Mouse (Mus musculus) liver, embryonic 12.5 days (tissue): Measurements from ENCODE around the gene Alg5. TPM values are rescaled to one million over a fixed set of nuclear protein-coding genes. Genes with fewer than 3 reads are reported as not detected.
"Not testable (repeated sequence)": the region's sequence is repeated elsewhere in the genome, so short reads cannot be mapped to it uniquely, and the experiment has no call there.

Experiments used
- ATAC-seq: fragments of 200-750 bp; cut with Nextera tagmentation; 2 replicates; pipeline ENCODE4 v1.8.0; 2017; ENCODE audit warnings: moderate number of reproducible peaks, mild to moderate bottlenecking, moderate library complexity
- H3K27ac ChIP-seq: fragments of 300-500 bp; sonication (generic); 2 replicates; pipeline ENCODE4 v1.5.1; 2016; ENCODE audit warnings: mild to moderate bottlenecking
- H3K27me3 ChIP-seq: fragments of 300-500 bp; sonication (generic); replicated peaks from 2 replicates; pipeline ENCODE4 v1.6.1; 2016; ENCODE audit warnings: mild to moderate bottlenecking, moderate library complexity
- H3K36me3 ChIP-seq: fragments of 300-500 bp; sonication (generic); 2 replicates; pipeline ENCODE4 v1.6.1; 2016; ENCODE audit warnings: mild to moderate bottlenecking, moderate library complexity
- H3K4me1 ChIP-seq: fragments of 300-500 bp; sonication (generic); 2 replicates; pipeline ENCODE4 v1.6.1; 2016
- H3K4me2 ChIP-seq: fragments of 300-500 bp; sonication (generic); 2 replicates; pipeline ENCODE4 v1.6.1; 2016; ENCODE audit warnings: mild to moderate bottlenecking, moderate library complexity
- H3K4me3 ChIP-seq: fragments of 300-500 bp; sonication (generic); 2 replicates; pipeline ENCODE4 v1.5.1; 2016; ENCODE audit warnings: mild to moderate bottlenecking, moderate library complexity
- H3K9ac ChIP-seq: fragments of 300-500 bp; sonication (generic); 2 replicates; pipeline ENCODE4 v1.6.1; 2016; ENCODE audit warnings: mild to moderate bottlenecking, moderate library complexity
- H3K9me3 ChIP-seq: fragments of 300-500 bp; sonication (generic); replicated peaks from 2 replicates; pipeline ENCODE4 v1.6.1; 2016; ENCODE audit warnings: mild to moderate bottlenecking, moderate library complexity
- WGBS: fragments of 180-500 bp; shearing (Covaris S2); methylation state at CpG from one replicate; pipeline ENCODE4 v1.1.7; 2016; ENCODE audit not compliant: insufficient replicate concordance; 5-methylcytosine and 5-hydroxymethylcytosine counted together
- polyA plus RNA-seq: library from polyadenylated mRNA; unstranded; fragments of >200 nt; fragmentation: Nextera tagmentation; extraction: Ambion mirVana; gene quantifications from 2 replicates; pipeline ENCODE4 v1.2.1, GENCODE M21; 2016

Gene Alg5
- polyA plus RNA-seq: 31.2 and 33.7 TPM in 2 replicates

GRCm38 (mm10) chr3:54735247-54736046 is at the start of gene Alg5, which contains the start of gene Exosc8:
Gene Alg5, plus strand, starts transcription at chr3:54735539.
Gene Exosc8, minus strand, starts transcription at chr3:54735393.
- Histone ChIP-seq H3K4me2 (peak within 1 kb of the TSS; percentile 92), H3K4me1 (peaks cover 37% of the 10 kb centered on the region), H3K9me3 (no peaks in the 10 kb centered on the region), H3K4me3 (peak within 1 kb of the TSS; percentile 92), H3K27me3 (no peaks in the 10 kb centered on the region), H3K9ac (peak within 1 kb of the TSS; percentile 88), H3K36me3 (peaks cover 58% of the 10 kb centered on the region), H3K27ac (peak within 1 kb of the TSS; percentile 99)
- under 1% methylated on average over 56 of the region's 65 CpGs for WGBS
- peak; percentile 86 for ATAC-seq

DNA sequence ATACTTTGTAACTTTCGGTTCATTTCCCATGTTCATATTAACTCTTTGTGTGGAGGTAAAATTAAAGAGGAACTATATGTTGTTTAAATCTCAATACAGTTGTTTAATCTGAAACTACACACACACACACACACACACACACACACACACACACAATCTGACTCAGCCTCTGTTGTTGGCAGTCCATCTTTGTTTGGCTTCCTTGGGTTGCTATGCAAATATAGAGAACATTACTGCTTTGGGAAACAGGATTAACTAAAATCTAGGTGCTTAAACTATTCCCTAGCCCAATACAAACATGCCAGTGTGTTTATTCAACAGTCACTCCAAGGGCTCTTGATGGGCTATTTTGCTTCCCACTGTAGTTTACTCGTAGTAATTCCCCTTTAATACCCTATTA is 48.1 kb upstream of the Alg5 start:
- no peak overlapping the region for H3K4me2 ChIP-seq
- H3K36me3 ChIP-seq: no peaks in the 10 kb centered on the region
- H3K4me3 ChIP-seq: no peak overlapping the region
- WGBS: 65% methylated on average over 2 of the region's 2 CpGs
- peaks cover 13% of the 10 kb centered on the region; the same call in 1 of the 2 replicates for H3K4me1 ChIP-seq
- ATAC-seq: no peak
- H3K9ac ChIP-seq: no peak overlapping the region
- H3K27ac ChIP-seq: no peak overlapping the region
- H3K9me3 ChIP-seq: no peaks in the 10 kb centered on the region
- H3K27me3 ChIP-seq: no peaks in the 10 kb centered on the region

DNA sequence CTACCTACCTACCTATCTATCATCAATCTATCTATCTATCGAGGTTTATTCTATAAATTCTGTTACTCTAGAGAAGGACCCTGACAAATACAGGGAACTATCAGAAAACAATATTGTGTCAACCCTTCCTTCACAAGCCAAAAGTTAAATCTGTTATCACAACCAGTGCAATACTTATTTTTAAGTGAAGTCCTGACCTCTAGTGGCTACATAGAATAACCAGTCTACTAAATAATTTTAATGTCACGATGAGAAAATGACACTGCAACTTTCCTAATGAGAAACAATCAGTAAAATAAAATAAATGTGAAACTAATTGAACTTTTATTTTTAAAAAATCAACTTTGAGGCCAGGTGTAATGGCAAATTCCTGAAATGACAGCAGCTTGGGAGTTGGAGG is 46.2 kb upstream of the Alg5 start:
- Histone ChIP-seq H3K27me3 (no peaks in the 10 kb centered on the region), H3K9ac (no peak overlapping the region), H3K4me1 (peaks cover 14% of the 10 kb centered on the region; the same call in 1 of the 2 replicates), H3K27ac (no peak overlapping the region), H3K36me3 (no peaks in the 10 kb centered on the region), H3K4me2 (no peak overlapping the region), H3K4me3 (no peak overlapping the region), H3K9me3 (no peaks in the 10 kb centered on the region)
- WGBS: 40% methylated on average over 2 of the region's 2 CpGs
- ATAC-seq: no peak

DNA sequence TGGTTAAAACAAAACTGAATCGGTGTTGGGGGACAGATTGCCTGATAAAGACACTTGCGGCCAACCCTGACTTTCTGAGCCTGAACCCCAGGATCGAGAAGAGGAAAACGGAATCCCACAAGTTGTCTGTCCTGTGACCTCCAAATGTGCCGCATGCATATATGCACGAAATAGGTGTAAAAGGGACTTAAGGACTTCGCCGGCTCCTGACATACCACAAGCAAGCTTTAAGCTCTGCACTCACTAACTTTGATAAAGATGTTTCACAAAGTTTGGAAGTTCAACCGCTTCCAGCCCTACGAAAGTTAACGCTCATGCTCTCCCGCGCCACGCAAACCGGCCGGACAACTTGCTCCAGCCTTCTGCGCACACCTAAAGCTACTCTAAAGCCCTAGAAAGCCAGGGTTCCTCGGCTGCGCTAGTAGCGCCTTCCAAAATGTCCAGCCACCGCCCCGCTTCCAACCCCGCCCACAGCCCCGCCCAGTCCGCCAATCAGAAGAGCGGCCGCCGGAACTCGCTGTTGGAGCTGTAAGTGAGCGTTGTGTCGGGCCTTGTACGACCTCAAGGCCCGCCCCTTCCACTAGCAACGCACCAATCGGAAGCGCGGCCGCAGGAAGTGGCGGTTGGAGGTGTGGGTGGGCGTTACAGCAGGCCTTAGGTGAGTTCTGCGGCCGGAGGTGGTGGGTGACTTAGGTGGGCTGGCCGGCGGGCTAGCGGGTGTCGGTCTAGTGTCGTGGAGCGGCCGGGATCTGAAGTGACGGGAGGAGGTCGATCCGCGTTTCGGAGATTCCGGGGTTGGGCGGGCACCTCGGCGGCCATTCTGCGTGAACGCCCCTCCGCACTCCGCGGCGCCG is 42.9 kb upstream of the Alg5 start, which contains the start of gene Supt20:
Supt20 (plus strand) TSS at position 606 of the 854 bp plus-strand sequence.
- no peaks in the 10 kb centered on the region for H3K27me3 ChIP-seq
- H3K36me3 ChIP-seq: peaks cover 29% of the 10 kb centered on the region
- peak within 1 kb of the TSS; percentile 77 for H3K4me3 ChIP-seq
- under 1% methylated on average over 65 of the region's 65 CpGs for WGBS
- H3K4me2 ChIP-seq: peak within 1 kb of the TSS; percentile 74
- no peaks in the 10 kb centered on the region for H3K9me3 ChIP-seq
- peak within 1 kb of the TSS; percentile 71 for H3K9ac ChIP-seq
- peak; percentile 99 for ATAC-seq
- peak within 1 kb of the TSS; percentile 90 for H3K27ac ChIP-seq
- peaks cover 30% of the 10 kb centered on the region for H3K4me1 ChIP-seq

- Histone ChIP-seq H3K9ac (peak overlapping the region; percentile 71), H3K4me2 (peak overlapping the region; percentile 73), H3K36me3 (peaks cover 35% of the 10 kb centered on the region), H3K4me1 (peaks cover 30% of the 10 kb centered on the region), H3K27ac (peak overlapping the region; percentile 90), H3K27me3 (no peaks in the 10 kb centered on the region), H3K4me3 (peak overlapping the region; percentile 77), H3K9me3 (no peaks in the 10 kb centered on the region)
- ATAC-seq: 0 out of 2 replicates have a peak, but pooled peaks have one; percentile 1
- WGBS: under 1% methylated on average over 8 of the region's 8 CpGs
Measured at GRCm38 (mm10) chr3:54693056-54693415, 42.3 kb upstream of the Alg5 start.

DNA sequence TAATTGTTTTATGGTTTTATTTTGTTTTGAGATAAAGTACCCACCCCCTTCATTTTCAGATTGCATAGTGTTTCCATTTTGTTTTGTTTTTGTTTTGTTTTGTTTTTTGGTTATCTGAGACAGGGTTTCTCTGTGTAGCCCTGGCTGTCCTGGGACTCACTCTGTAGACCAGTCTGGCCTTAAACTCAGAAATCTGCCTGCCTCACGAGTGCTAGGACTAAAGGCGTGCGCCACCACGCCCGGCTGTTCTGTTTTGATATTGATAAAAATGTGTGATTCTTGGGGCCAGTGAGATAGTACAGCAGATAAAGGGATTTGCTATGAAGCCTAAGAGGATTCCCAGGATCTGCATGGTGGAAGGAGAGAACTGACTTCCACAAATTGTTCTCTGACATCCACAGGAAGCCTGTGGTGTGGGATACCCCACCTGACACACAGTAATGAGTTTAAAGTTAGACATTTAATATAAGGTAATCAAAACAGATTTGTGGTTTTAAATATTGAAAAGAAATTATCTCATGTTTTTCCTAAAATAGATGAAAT is 35.5 kb upstream of the Alg5 start:
- 48% methylated on average over 5 of the region's 5 CpGs for WGBS
- no peaks in the 10 kb centered on the region for H3K27me3 ChIP-seq
- H3K36me3 ChIP-seq: peaks cover 87% of the 10 kb centered on the region
- H3K9ac ChIP-seq: no peak overlapping the region
- no peak overlapping the region for H3K4me2 ChIP-seq
- no peak overlapping the region for H3K27ac ChIP-seq
- H3K9me3 ChIP-seq: no peaks in the 10 kb centered on the region
- H3K4me1 ChIP-seq: peaks cover 21% of the 10 kb centered on the region
- no peak for ATAC-seq
- no peak overlapping the region for H3K4me3 ChIP-seq

GRCm38 (mm10) chr3:54704106-54704505 is 31.2 kb upstream of the Alg5 start:
- not testable (repeated sequence) for ATAC-seq, H3K4me3 ChIP-seq, H3K9ac ChIP-seq, H3K4me2 ChIP-seq, H3K27me3 ChIP-seq, H3K4me1 ChIP-seq, H3K27ac ChIP-seq, H3K9me3 ChIP-seq
- WGBS: 84% methylated on average over 8 of the region's 8 CpGs
- H3K36me3 ChIP-seq: peaks cover 89% of the 10 kb centered on the region

- WGBS: 77% methylated on average over 9 of the region's 9 CpGs
- Histone ChIP-seq H3K36me3 (peaks cover 88% of the 10 kb centered on the region), H3K9me3 (no peaks in the 10 kb centered on the region), H3K4me1 (no peaks in the 10 kb centered on the region), H3K4me2 (no peak overlapping the region), H3K27ac (no peak overlapping the region; the same call in 1 of the 2 replicates), H3K9ac (no peak overlapping the region), H3K4me3 (no peak overlapping the region), H3K27me3 (no peaks in the 10 kb centered on the region)
- ATAC-seq: no peak
Measured at GRCm38 (mm10) chr3:54708972-54709371, 26.4 kb upstream of the Alg5 start.

- no peak for ATAC-seq
- peaks cover 86% of the 10 kb centered on the region for H3K36me3 ChIP-seq
Measured at GRCm38 (mm10) chr3:54714253-54714652, 21.1 kb upstream of the Alg5 start, which contains the start of gene Gm21958. Gene Gm21958, minus strand, starts transcription at chr3:54714353.

DNA sequence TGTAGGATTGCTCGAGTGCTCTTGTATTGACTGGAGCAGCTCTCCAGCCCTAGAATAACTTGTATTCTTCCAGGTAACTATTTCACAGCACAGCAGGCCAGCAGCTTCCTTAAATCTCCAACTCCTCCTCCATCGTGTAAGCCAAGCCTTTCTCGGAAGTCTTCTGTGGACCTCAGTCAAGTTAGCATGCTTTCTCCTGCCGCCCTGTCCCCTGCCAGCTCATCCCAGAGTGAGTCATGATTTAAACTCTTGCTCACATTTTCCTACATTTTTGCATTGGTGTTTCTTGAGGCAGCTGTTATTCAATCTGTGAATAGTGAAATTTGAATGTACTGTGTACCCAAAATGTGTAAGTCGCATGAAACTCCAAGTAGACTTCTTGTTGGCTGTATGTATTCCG is 19.9 kb upstream of the Alg5 start:
- Histone ChIP-seq H3K9me3 (no peaks in the 10 kb centered on the region), H3K4me1 (no peaks in the 10 kb centered on the region), H3K4me2 (no peak overlapping the region), H3K36me3 (peaks cover 81% of the 10 kb centered on the region), H3K9ac (no peak overlapping the region), H3K27me3 (no peaks in the 10 kb centered on the region), H3K27ac (no peak overlapping the region), H3K4me3 (no peak overlapping the region)
- 86% methylated on average over 6 of the region's 6 CpGs for WGBS
- ATAC-seq: no peak

More at GRCm38 (mm10) chr3:54714253-54714652, 21.1 kb upstream of the Alg5 start, which contains the start of gene Gm21958:
- H3K27ac ChIP-seq: no peak within 1 kb of the TSS
- H3K4me1 ChIP-seq: no peaks in the 10 kb centered on the region
- H3K9ac ChIP-seq: no peak within 1 kb of the TSS
- H3K4me2 ChIP-seq: no peak within 1 kb of the TSS
- 81% methylated on average over 6 of the region's 6 CpGs for WGBS
- H3K27me3 ChIP-seq: no peaks in the 10 kb centered on the region
- H3K4me3 ChIP-seq: no peak within 1 kb of the TSS
- no peaks in the 10 kb centered on the region for H3K9me3 ChIP-seq

- no peaks in the 10 kb centered on the region for H3K9me3 ChIP-seq
- H3K27ac ChIP-seq: no peak overlapping the region
- WGBS: 86% methylated on average over 6 of the region's 6 CpGs
- no peak overlapping the region for H3K9ac ChIP-seq
- no peaks in the 10 kb centered on the region for H3K4me1 ChIP-seq
- no peaks in the 10 kb centered on the region for H3K27me3 ChIP-seq
- no peak overlapping the region for H3K4me3 ChIP-seq
- H3K36me3 ChIP-seq: peaks cover 81% of the 10 kb centered on the region
- H3K4me2 ChIP-seq: no peak overlapping the region
- ATAC-seq: no peak
Measured at GRCm38 (mm10) chr3:54717348-54717747, 18.0 kb upstream of the Alg5 start.
